Mouse (Mus musculus): Measurements from ENCODE around the gene Ercc5.

DNA sequence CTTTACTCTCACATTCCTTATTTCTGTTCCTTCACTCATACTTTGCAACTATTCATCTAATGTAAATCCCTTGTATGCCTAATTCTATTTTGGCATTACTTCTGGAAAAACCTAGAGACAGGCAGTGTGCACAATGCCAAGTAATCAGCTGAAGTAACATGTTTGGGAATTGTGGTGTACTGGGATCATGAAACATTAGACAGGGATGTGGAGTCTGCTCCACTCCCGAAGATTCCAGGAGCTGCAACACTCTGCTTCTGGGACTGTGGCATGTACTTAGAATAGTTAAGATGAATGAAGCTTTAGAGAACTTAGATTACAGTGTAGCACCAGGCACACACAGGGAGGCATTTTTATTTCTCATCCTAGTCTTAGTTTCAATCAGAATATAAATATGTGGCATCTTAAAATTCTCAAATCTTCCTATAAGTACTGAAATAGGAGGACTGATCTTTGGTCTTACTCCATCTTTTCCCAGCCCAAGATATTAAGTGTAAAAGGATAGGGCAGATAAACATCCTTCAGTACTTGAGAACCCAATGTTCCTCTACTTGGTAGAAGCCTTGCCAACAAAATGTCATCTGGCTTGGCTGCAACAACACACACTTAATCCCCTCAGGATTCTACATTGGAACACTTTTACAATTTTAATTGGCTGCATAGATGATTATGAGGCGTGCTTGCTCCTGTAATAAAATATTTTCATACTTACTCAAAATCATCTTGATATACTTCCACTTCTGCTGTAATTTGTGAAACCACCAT, 69.0 kb downstream of the Ercc5 start:
- TF ChIP-seq CTCF (IDR thresholded peaks at IDR 0.05; ENCODE audit: insufficient read depth, low read length) (no peak), POLR2A (IDR thresholded peaks at IDR 0.05; ENCODE audit: borderline replicate concordance, extremely low read depth, low read depth, low read length) (no peak)

Data from lung, adult 2 months (tissue).